Mouse (Mus musculus) E14TG2a.4 (cell line): Measurements from ENCODE around the gene Tll2.

Source experiments
- CTCF ChIP-seq: conservative IDR thresholded peaks from 2 replicates; pipeline ENCODE4 v1.5.1; 2014; ENCODE audit warnings: low read length
- NANOG ChIP-seq: IDR thresholded peaks from 2 replicates; pipeline ENCODE4 v1.6.1; 2014; ENCODE audit warnings: borderline replicate concordance, low read length, mixed read lengths

DNA sequence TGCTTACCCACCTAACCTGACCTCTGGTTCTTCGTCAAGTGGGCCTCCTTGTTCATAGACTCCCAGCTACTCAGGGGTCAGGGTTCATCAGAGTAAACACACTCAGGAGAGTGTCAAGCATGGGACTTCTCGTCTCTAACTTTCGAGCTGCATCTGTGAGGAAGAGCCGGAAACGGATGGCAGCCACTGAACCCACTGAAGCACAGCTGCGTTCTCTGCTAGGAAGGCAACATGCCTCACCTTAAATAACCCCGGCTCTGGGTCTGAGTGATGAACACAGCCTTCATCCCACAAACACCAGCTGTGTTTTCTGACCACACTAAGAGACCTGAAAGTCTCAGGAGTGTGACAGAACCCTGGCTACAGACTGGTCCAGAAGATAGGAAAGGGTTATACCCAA lies 167.5 kb downstream of the Tll2 start:
- no peak for TF ChIP-seq CTCF
- no peak for TF ChIP-seq NANOG
